Mouse (Mus musculus) intestine, embryonic 14.5 days (tissue): ENCODE results near the gene Ednrb. TPM values are rescaled to one million over a fixed set of nuclear protein-coding genes. Genes with fewer than 3 reads are reported as not detected.

Source experiments
- ATAC-seq: fragments of 200-750 bp; cut with Nextera tagmentation; replicated peaks from 2 replicates; pipeline ENCODE4 v1.8.0; 2017; ENCODE audit warnings: low read depth, moderate number of reproducible peaks, moderate TSS enrichment, moderate library complexity; ENCODE audit not compliant: low FRiP score, low TSS enrichment
- DNase-seq: peaks from one replicate; pipeline ENCODE4 v3.0.0-alpha.2; 2018; ENCODE audit warnings: low spot score
- H3K27ac ChIP-seq: fragments of 300-500 bp; sonication (generic); 2 replicates; pipeline ENCODE4 v1.5.1; 2014; ENCODE audit warnings: low read depth, mild to moderate bottlenecking, control low read depth
- H3K27me3 ChIP-seq: fragments of 300-500 bp; sonication (generic); replicated peaks from 2 replicates; pipeline ENCODE4 v1.6.1; 2014; ENCODE audit warnings: low read length, control low read depth; ENCODE audit not compliant: control insufficient read depth, insufficient read depth
- H3K36me3 ChIP-seq: fragments of 300-500 bp; sonication (generic); 2 replicates; pipeline ENCODE4 v1.6.1; 2014; ENCODE audit warnings: low read length, control low read depth; ENCODE audit not compliant: control insufficient read depth, insufficient read depth
- H3K4me1 ChIP-seq: fragments of 300-500 bp; sonication (generic); replicated peaks from 2 replicates; pipeline ENCODE4 v1.6.1; 2014; ENCODE audit warnings: low read length, control low read depth, mixed read lengths; ENCODE audit not compliant: control insufficient read depth, insufficient read depth
- H3K4me2 ChIP-seq: fragments of 300-500 bp; sonication (generic); 2 replicates; pipeline ENCODE4 v1.6.1; 2014; ENCODE audit warnings: low read length
- H3K4me3 ChIP-seq: fragments of 300-500 bp; sonication (generic); 2 replicates; pipeline ENCODE4 v1.5.1; 2014; ENCODE audit warnings: low read depth, low read length, control low read depth, mixed read lengths
- H3K9ac ChIP-seq: fragments of 300-500 bp; sonication (generic); 2 replicates; pipeline ENCODE4 v1.6.1; 2014; ENCODE audit warnings: mild to moderate bottlenecking, low read length
- H3K9me3 ChIP-seq: fragments of 300-500 bp; sonication (generic); 2 replicates; pipeline ENCODE4 v1.6.1; 2016; ENCODE audit warnings: low read length, control low read depth; ENCODE audit not compliant: control insufficient read depth
- WGBS: fragments of 180-500 bp; shearing (Covaris S2); extraction: QIAGEN DNeasy Blood & Tissue Kit; methylation state at CpG from one replicate; pipeline ENCODE4 v1.1.7; 2014; 5-methylcytosine and 5-hydroxymethylcytosine counted together
- polyA plus RNA-seq: library from polyadenylated mRNA; unstranded; fragments of >200 nt; fragmentation: Nextera tagmentation; extraction: Ambion mirVana; gene quantifications from 2 replicates; pipeline ENCODE4 v1.2.1, GENCODE M21; 2014

Gene Ednrb
- polyA plus RNA-seq, 1 experiment from 2014 or later: 185 TPM

- no peaks in the 10 kb centered on the region for H3K4me1 ChIP-seq
- 90% methylated on average over 7 of the region's 7 CpGs for WGBS
- no peak overlapping the region for H3K4me3 ChIP-seq
- peaks cover 2% of the 10 kb centered on the region; the same call in 1 of the 2 replicates for H3K9me3 ChIP-seq
- DNase-seq: no peak
- H3K27ac ChIP-seq: no peak overlapping the region
- H3K9ac ChIP-seq: no peak overlapping the region
- ATAC-seq: no peak
- no peak overlapping the region for H3K4me2 ChIP-seq
- no peaks in the 10 kb centered on the region for H3K36me3 ChIP-seq
- H3K27me3 ChIP-seq: no peaks in the 10 kb centered on the region
Observed at GRCm38 (mm10) chr14:103850071-103850845, 6.1 kb upstream of the Ednrb start.

GRCm38 (mm10) chr14:103845716-103846115, 1.5 kb upstream of the Ednrb start:
- Histone ChIP-seq H3K9ac (no peak overlapping the region), H3K9me3 (no peaks in the 10 kb centered on the region), H3K4me2 (no peak overlapping the region), H3K36me3 (no peaks in the 10 kb centered on the region), H3K27me3 (no peaks in the 10 kb centered on the region), H3K4me3 (no peak overlapping the region), H3K4me1 (no peaks in the 10 kb centered on the region; the same call in 1 of the 2 replicates), H3K27ac (no peak overlapping the region)
- DNase-seq (no peak), ATAC-seq (no peak)
- 97% methylated on average over 2 of the region's 2 CpGs for WGBS

- H3K36me3 ChIP-seq: no peaks in the 10 kb centered on the region
- no peak overlapping the region for H3K27ac ChIP-seq
- ATAC-seq (no peak), DNase-seq (no peak)
- H3K4me3 ChIP-seq: no peak overlapping the region
- H3K4me1 ChIP-seq: no peaks in the 10 kb centered on the region; the same call in 1 of the 2 replicates
- WGBS: 78% methylated on average over 7 of the region's 7 CpGs
- H3K27me3 ChIP-seq: no peaks in the 10 kb centered on the region
- no peaks in the 10 kb centered on the region for H3K9me3 ChIP-seq
- no peak overlapping the region for H3K4me2 ChIP-seq
- H3K9ac ChIP-seq: no peak overlapping the region
Observed at GRCm38 (mm10) chr14:103844944-103845343, 742 bp upstream of the Ednrb start.

GRCm38 (mm10) chr14:103843371-103844001, 716 bp downstream of the Ednrb start:
- under 1% methylated on average over 30 of the region's 30 CpGs for WGBS
- peak; percentile 63 for ATAC-seq

GRCm38 (mm10) chr14:103842896-103843295, 1.3 kb downstream of the Ednrb start:
- Histone ChIP-seq H3K9ac (peak overlapping the region; percentile 61), H3K4me2 (peak overlapping the region; percentile 88), H3K27ac (peak overlapping the region; percentile 85), H3K27me3 (no peaks in the 10 kb centered on the region), H3K4me1 (no peaks in the 10 kb centered on the region; the same call in 1 of the 2 replicates), H3K9me3 (no peaks in the 10 kb centered on the region), H3K4me3 (peak overlapping the region; percentile 56), H3K36me3 (no peaks in the 10 kb centered on the region)
- ATAC-seq: no peak
- DNase-seq: peak; percentile 58
- 9% methylated on average over 16 of the region's 16 CpGs for WGBS

More at GRCm38 (mm10) chr14:103843371-103844001, 716 bp downstream of the Ednrb start:
- Histone ChIP-seq H3K9ac (peak overlapping the region; percentile 61), H3K9me3 (no peaks in the 10 kb centered on the region), H3K36me3 (no peaks in the 10 kb centered on the region), H3K4me3 (peak overlapping the region; percentile 56), H3K27me3 (no peaks in the 10 kb centered on the region), H3K4me1 (no peaks in the 10 kb centered on the region; the same call in 1 of the 2 replicates), H3K27ac (peak overlapping the region; percentile 85), H3K4me2 (peak overlapping the region; percentile 88)
- no peak for DNase-seq

GRCm38 (mm10) chr14:103840436-103840835, 3.8 kb downstream of the Ednrb start:
- H3K27ac ChIP-seq: no peak overlapping the region
- no peaks in the 10 kb centered on the region for H3K36me3 ChIP-seq
- peaks cover 6% of the 10 kb centered on the region; the same call in 1 of the 2 replicates for H3K4me1 ChIP-seq
- H3K27me3 ChIP-seq: no peaks in the 10 kb centered on the region
- DNase-seq (no peak), ATAC-seq (no peak)
- 82% methylated on average over 2 of the region's 2 CpGs for WGBS
- no peaks in the 10 kb centered on the region for H3K9me3 ChIP-seq
- no peak overlapping the region for H3K9ac ChIP-seq
- peak overlapping the region; percentile 56; the same call in 1 of the 2 replicates for H3K4me3 ChIP-seq
- peak overlapping the region; percentile 88; the same call in 1 of the 2 replicates for H3K4me2 ChIP-seq

- H3K27me3 ChIP-seq: no peaks in the 10 kb centered on the region
- peak overlapping the region; percentile 15; the same call in 1 of the 2 replicates for H3K4me3 ChIP-seq
- no peak overlapping the region; the same call in 1 of the 2 replicates for H3K27ac ChIP-seq
- H3K4me2 ChIP-seq: peak overlapping the region; percentile 22
- no peak for DNase-seq
- 56% methylated on average over 5 of the region's 5 CpGs for WGBS
- no peak for ATAC-seq
- no peaks in the 10 kb centered on the region for H3K9me3 ChIP-seq
- no peaks in the 10 kb centered on the region for H3K36me3 ChIP-seq
- peaks cover 11% of the 10 kb centered on the region for H3K4me1 ChIP-seq
- no peak overlapping the region for H3K9ac ChIP-seq
Observed at GRCm38 (mm10) chr14:103838887-103839286, 5.3 kb downstream of the Ednrb start.

- Histone ChIP-seq H3K27ac (0 out of 2 replicates have a peak overlapping the region, but pooled peaks have one; percentile 11), H3K4me2 (peak overlapping the region; percentile 12; the same call in 1 of the 2 replicates)
- WGBS: 26% methylated on average over 7 of the region's 7 CpGs
Observed at GRCm38 (mm10) chr14:103834589-103834988, 9.6 kb downstream of the Ednrb start.

More at GRCm38 (mm10) chr14:103834589-103834988, 9.6 kb downstream of the Ednrb start:
- ATAC-seq: no peak
- H3K4me3 ChIP-seq: no peak overlapping the region
- H3K4me1 ChIP-seq: peaks cover 29% of the 10 kb centered on the region
- no peaks in the 10 kb centered on the region for H3K9me3 ChIP-seq
- no peak overlapping the region for H3K9ac ChIP-seq
- DNase-seq: no peak
- H3K36me3 ChIP-seq: no peaks in the 10 kb centered on the region
- no peaks in the 10 kb centered on the region for H3K27me3 ChIP-seq
